Comparison of ENCODE assay signal across 8 mouse cellular contexts in the genomic region with DNA sequence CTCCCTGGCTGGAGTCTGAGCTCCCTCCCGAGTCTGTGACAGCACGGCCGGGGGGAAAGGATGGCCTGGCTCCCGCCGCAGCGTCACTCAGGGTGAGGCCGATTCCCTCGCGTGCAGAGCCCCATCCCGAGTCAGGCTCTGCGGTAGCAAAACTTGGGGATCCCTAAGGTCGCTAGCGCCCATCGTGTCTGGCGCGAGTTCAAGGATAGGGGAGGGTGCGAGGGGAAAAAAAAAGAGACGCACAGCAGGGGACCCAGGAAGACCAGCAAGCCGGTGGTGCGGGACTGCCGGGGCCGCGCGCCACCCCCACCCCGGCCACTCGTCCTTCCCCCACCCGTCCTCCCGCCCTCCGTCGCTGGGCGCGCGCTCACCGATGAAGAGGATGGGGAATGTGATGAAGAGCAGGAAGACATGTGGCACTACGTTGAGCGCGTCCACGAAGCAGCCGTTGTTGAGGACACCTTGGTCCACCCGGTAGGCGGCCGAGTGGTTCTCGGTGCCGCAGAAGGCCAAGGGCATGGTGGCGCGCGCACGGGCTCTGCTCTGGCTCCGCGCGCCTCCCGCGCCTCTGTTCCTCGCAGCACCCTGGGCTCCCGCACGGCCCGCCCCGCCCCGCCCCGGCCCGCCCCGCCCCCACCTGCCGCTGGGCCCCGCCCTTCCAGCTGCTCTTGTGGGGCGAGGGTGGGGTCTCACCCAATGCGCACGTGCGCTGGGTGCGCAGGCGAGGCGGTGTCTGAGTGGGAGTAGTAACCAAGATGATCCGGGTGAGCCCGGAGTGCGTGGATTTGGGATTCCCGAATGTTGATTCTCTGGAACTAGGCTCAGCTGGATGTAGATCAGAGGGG. TPM values are rescaled to one million over a fixed set of nuclear protein-coding genes. Genes with fewer than 3 reads are reported as not detected.
DNase-seq lines count a peak whose midpoint lies in the region; ATAC-seq lines count a peak whose summit lies in the region.

Gene Abcc8, minus strand, starts transcription at position 603 of the 845 bp plus-strand sequence.

- WGBS in forebrain, embryonic 12.5 days = under 1% methylated on average over 66 of the region's 75 CpGs
- 2% methylated on average over 65 of the region's 75 CpGs for WGBS in hindbrain, embryonic 13.5 days
- 1% methylated on average over 75 of the region's 75 CpGs for WGBS in limb, embryonic 13.5 days

- peak within 1 kb of the TSS; percentile 62 for H3K4me3 ChIP-seq in megakaryocyte, embryonic 14.5 days (replicated peaks)
- peak within 1 kb of the TSS; percentile 47 for H3K4me3 ChIP-seq in forebrain, embryonic 12.5 days (replicated peaks)
- H3K4me3 ChIP-seq in hindbrain, embryonic 13.5 days = peak within 1 kb of the TSS; percentile 54
- peak within 1 kb of the TSS; percentile 48 for H3K4me3 ChIP-seq in limb, embryonic 13.5 days

- peak; percentile 52 for DNase-seq in right cerebral cortex, postnatal 14 days
- no peak for DNase-seq in c-Kit-positive CD71-positive TER-119-positive erythroid progenitor cells, embryonic 14.5 days (ENCODE audit: low spot score)
- DNase-seq in gastrocnemius, postnatal 4 days (ENCODE audit: low spot score in 2 of 2) = no peak

- H3K9ac ChIP-seq in forebrain, embryonic 12.5 days = peak within 1 kb of the TSS; percentile 47
- H3K9ac ChIP-seq in hindbrain, embryonic 13.5 days = peak within 1 kb of the TSS; percentile 71
- H3K9ac ChIP-seq in limb, embryonic 13.5 days = peak within 1 kb of the TSS; percentile 56

- no peak within 1 kb of the TSS for H3K27ac ChIP-seq in forebrain, embryonic 12.5 days
- H3K27ac ChIP-seq in hindbrain, embryonic 13.5 days = no peak within 1 kb of the TSS
- no peak within 1 kb of the TSS for H3K27ac ChIP-seq in limb, embryonic 13.5 days

- no peak for ATAC-seq in megakaryocyte, adult 5-6 weeks (ENCODE audit: poor library complexity, severe bottlenecking)
- peak; percentile 61 for ATAC-seq in forebrain, embryonic 12.5 days (ENCODE audit: low FRiP score)
- peak; percentile 58 for ATAC-seq in hindbrain, embryonic 13.5 days (ENCODE audit: low FRiP score)
- ATAC-seq in limb, embryonic 13.5 days (ENCODE audit: low FRiP score, low read depth) = peak; percentile 40; the same call in 1 of the 2 replicates

- peak within 1 kb of the TSS; percentile 82 for H3K4me2 ChIP-seq in forebrain, embryonic 12.5 days
- H3K4me2 ChIP-seq in hindbrain, embryonic 13.5 days = peak within 1 kb of the TSS; percentile 82
- H3K4me2 ChIP-seq in limb, embryonic 13.5 days (replicated peaks) = peak within 1 kb of the TSS; percentile 77

- peaks cover 8% of the 10 kb centered on the region; the same call in 1 of the 2 replicates for H3K4me1 ChIP-seq in megakaryocyte, embryonic 14.5 days
- peaks cover 12% of the 10 kb centered on the region for H3K4me1 ChIP-seq in forebrain, embryonic 12.5 days
- H3K4me1 ChIP-seq in hindbrain, embryonic 13.5 days (replicated peaks) = peaks cover 14% of the 10 kb centered on the region
- peaks cover 6% of the 10 kb centered on the region; the same call in 1 of the 2 replicates for H3K4me1 ChIP-seq in limb, embryonic 13.5 days

- H3K9me3 ChIP-seq in megakaryocyte, embryonic 14.5 days = peaks cover 29% of the 10 kb centered on the region
- H3K9me3 ChIP-seq in forebrain, embryonic 12.5 days = no peaks in the 10 kb centered on the region
- H3K9me3 ChIP-seq in hindbrain, embryonic 13.5 days = no peaks in the 10 kb centered on the region
- no peaks in the 10 kb centered on the region for H3K9me3 ChIP-seq in limb, embryonic 13.5 days

- H3K36me3 ChIP-seq in megakaryocyte, embryonic 14.5 days (replicated peaks; ENCODE audit: low read length) = no peaks in the 10 kb centered on the region
- H3K36me3 ChIP-seq in forebrain, embryonic 12.5 days (replicated peaks) = no peaks in the 10 kb centered on the region
- no peaks in the 10 kb centered on the region for H3K36me3 ChIP-seq in hindbrain, embryonic 13.5 days
- H3K36me3 ChIP-seq in limb, embryonic 13.5 days = no peaks in the 10 kb centered on the region

- H3K27me3 ChIP-seq in megakaryocyte, embryonic 14.5 days (replicated peaks) = peaks cover 83% of the 10 kb centered on the region
- H3K27me3 ChIP-seq in forebrain, embryonic 12.5 days = peaks cover 70% of the 10 kb centered on the region
- peaks cover 60% of the 10 kb centered on the region for H3K27me3 ChIP-seq in hindbrain, embryonic 13.5 days
- H3K27me3 ChIP-seq in limb, embryonic 13.5 days = peaks cover 61% of the 10 kb centered on the region

RNA-seq across cellular contexts. Expression of gene Abcc8, which starts in this region (rescaled TPM):
- not detected in 2 replicates for polyA plus RNA-seq in megakaryocyte, embryonic 14.5 days (2012; ENCODE audit: insufficient read depth, low replicate concordance)
- total RNA-seq in megakaryocyte, adult 5-6 weeks (2015) = not detected in 2 replicates
- 0.04 TPM in 1 of 2 replicates, not detected in the other for total RNA-seq in megakaryocyte, adult 5-6 weeks (2017)
- 1.4 and 2.5 TPM in 2 replicates for polyA plus RNA-seq in forebrain, embryonic 12.5 days (2016; fragmentation: Nextera tagmentation; extraction: Ambion mirVana)
- polyA plus RNA-seq in hindbrain, embryonic 13.5 days (2015; fragmentation: Nextera tagmentation; extraction: Ambion mirVana) = 6.2 and 7.1 TPM in 2 replicates
- polyA plus RNA-seq in limb, embryonic 13.5 days (2015; fragmentation: Nextera tagmentation; extraction: Ambion mirVana) = 0.96 and 1.1 TPM in 2 replicates
- total RNA-seq in gastrocnemius, postnatal 4 days (2021) = 1 to 10 TPM; 4.6 to 6.3 TPM

Comparison
In these comparisons a context has a peak if more than half of its experiments do, and no peak if none do; other contexts are left out.
1. RNA of gene Abcc8 (total RNA-seq): 4.6 to 6.3 TPM in gastrocnemius, postnatal 4 days; 0.04 TPM in megakaryocyte, adult 5-6 weeks; every median in the first group is over 4 times any median in the second.
2. Peak in every context shown above with its lines, with median percentiles within 50 percentile points of each other: H3K4me3 ChIP-seq, H3K4me2 ChIP-seq and H3K9ac ChIP-seq.